Mouse (Mus musculus) myocyte (in vitro differentiated cells): ENCODE measurements around the gene Ccr1. TPM values are rescaled to one million over a fixed set of nuclear protein-coding genes. Genes with fewer than 3 reads are reported as not detected.

Experiments
- H3K27me3 ChIP-seq: one replicate; pipeline ENCODE4 v1.6.1; 2011; ENCODE audit not compliant: control insufficient read depth, insufficient read depth, insufficient read length
- H3K36me3 ChIP-seq: one replicate; pipeline ENCODE4 v1.6.1; 2011; ENCODE audit not compliant: control insufficient read depth, insufficient read depth
- H3K4me2 ChIP-seq: one replicate; pipeline ENCODE4 v1.6.1; 2011; ENCODE audit warnings: low read depth, control low read depth
- H3K4me3 ChIP-seq: one replicate; pipeline ENCODE4 v1.5.1; 2011; ENCODE audit warnings: mild to moderate bottlenecking, control low read depth, moderate library complexity
- H3K79me2 ChIP-seq: one replicate; pipeline ENCODE4 v1.6.1; 2011; ENCODE audit not compliant: control insufficient read depth, insufficient read depth
- H3ac ChIP-seq: one replicate; pipeline ENCODE4 v1.6.1; 2011; ENCODE audit not compliant: control insufficient read depth, insufficient read length
- CEBPB ChIP-seq: IDR thresholded peaks from 2 replicates; pipeline ENCODE4 v1.6.1; 2011; ENCODE audit warnings: mild to moderate bottlenecking, moderate library complexity; ENCODE audit not compliant: poor library complexity, insufficient read depth, severe bottlenecking
- E2F4 ChIP-seq: IDR thresholded peaks from one replicate; pipeline ENCODE4 v1.6.1; 2011; ENCODE audit warnings: mild to moderate bottlenecking, control low read depth, moderate library complexity; ENCODE audit not compliant: insufficient read depth
- MAX ChIP-seq: IDR thresholded peaks from one replicate; pipeline ENCODE4 v1.6.1; 2011; ENCODE audit warnings: low read depth, mild to moderate bottlenecking, control low read depth
- MYOD1 ChIP-seq, 3 experiments: IDR thresholded peaks; one replicate each; pipeline ENCODE4 v1.6.1; 2011; ENCODE audit warnings: control low read depth in 2 of 3, low read depth in 2 of 3, mild to moderate bottlenecking in 2 of 3, moderate library complexity in 1 of 3; ENCODE audit not compliant: insufficient read length in 2 of 3, control insufficient read depth in 1 of 3
- MYOG ChIP-seq, 3 experiments: IDR thresholded peaks; one replicate each; pipeline ENCODE4 v1.6.1; 2011; ENCODE audit warnings: control low read depth in 2 of 3, low read depth in 2 of 3, mild to moderate bottlenecking in 2 of 3; ENCODE audit not compliant: insufficient read length in 2 of 3, control insufficient read depth in 1 of 3, insufficient read depth in 1 of 3
- POLR2A ChIP-seq: IDR thresholded peaks from one replicate; pipeline ENCODE4 v1.6.1; 2011; ENCODE audit warnings: low read depth, mild to moderate bottlenecking, control low read depth, moderate library complexity; ENCODE audit not compliant: insufficient read length
- POLR2AphosphoS2 ChIP-seq: IDR thresholded peaks from one replicate; pipeline ENCODE4 v1.6.1; 2011; ENCODE audit warnings: low read depth, control low read depth; ENCODE audit not compliant: insufficient read length
- REST ChIP-seq: IDR thresholded peaks from one replicate; pipeline ENCODE4 v1.6.1; 2011; ENCODE audit warnings: mild to moderate bottlenecking, control low read depth, moderate library complexity; ENCODE audit not compliant: insufficient read depth, insufficient read length
- SRF ChIP-seq: IDR thresholded peaks from one replicate; pipeline ENCODE4 v1.6.1; 2011; ENCODE audit warnings: low read depth; ENCODE audit not compliant: control insufficient read depth, insufficient read length
- TCF12 ChIP-seq: IDR thresholded peaks from one replicate; pipeline ENCODE4 v1.6.1; 2011; ENCODE audit warnings: mild to moderate bottlenecking, control low read depth; ENCODE audit not compliant: poor library complexity, insufficient read depth, severe bottlenecking
- TCF3 ChIP-seq: IDR thresholded peaks from one replicate; pipeline ENCODE4 v1.6.1; 2011; ENCODE audit warnings: low read depth, control low read depth; ENCODE audit not compliant: insufficient read length
- USF1 ChIP-seq: IDR thresholded peaks from one replicate; pipeline ENCODE4 v1.6.1; 2011; ENCODE audit warnings: low read depth, mild to moderate bottlenecking, control low read depth, moderate library complexity
- polyA plus RNA-seq: library from polyadenylated mRNA; unstranded; fragments of >200 nt; fragmentation: generic; extraction: Trizol; gene quantifications from one replicate; pipeline ENCODE4 v1.2.1, GENCODE M21; 2012; ENCODE audit warnings: missing spikeins

Gene Ccr1
- not detected for polyA plus RNA-seq

GRCm38 (mm10) chr9:123968290-123968912 lies at the start of gene Ccr1:
TSS of gene Ccr1 (minus strand) at chr9:123968692.
- no peaks in the 10 kb centered on the region for H3K36me3 ChIP-seq
- TF ChIP-seq POLR2AphosphoS2 (no peak), E2F4 (no peak), REST (no peak), CEBPB (no peak), TCF3 (no peak), SRF (no peak), USF1 (no peak), MAX (no peak), POLR2A (no peak), TCF12 (no peak), MYOD1 (IDR thresholded peaks at IDR 0.05; ENCODE audit: control insufficient read depth in 1 of 3, insufficient read length in 2 of 3, low read depth in 2 of 3) (no peak), MYOG (IDR thresholded peaks at IDR 0.05; ENCODE audit: control insufficient read depth in 1 of 3, insufficient read depth in 1 of 3, insufficient read length in 2 of 3, low read depth in 2 of 3) (no peak)
- H3K27me3 ChIP-seq = no peaks in the 10 kb centered on the region
- no peak within 1 kb of the TSS for H3K4me2 ChIP-seq
- no peaks in the 10 kb centered on the region for H3K79me2 ChIP-seq
- no peak within 1 kb of the TSS for H3K4me3 ChIP-seq
- no peak within 1 kb of the TSS for H3ac ChIP-seq

- Histone ChIP-seq H3K79me2 (no peaks in the 10 kb centered on the region), H3K27me3 (no peaks in the 10 kb centered on the region), H3K36me3 (no peaks in the 10 kb centered on the region), H3K4me3 (no peak overlapping the region), H3ac (no peak overlapping the region), H3K4me2 (no peak overlapping the region)
- TF ChIP-seq REST = no peak
- TF ChIP-seq TCF12 = no peak
- TF ChIP-seq MYOD1 (IDR thresholded peaks at IDR 0.05; ENCODE audit: control insufficient read depth in 1 of 3, insufficient read length in 2 of 3, low read depth in 2 of 3) = no peak
- TF ChIP-seq USF1 = no peak
Observed at GRCm38 (mm10) chr9:124016048-124016447, 47.6 kb upstream of the Ccr1 start.

GRCm38 (mm10) chr9:124014985-124015652 lies 46.6 kb upstream of the Ccr1 start:
- H3ac ChIP-seq = no peak overlapping the region
- no peaks in the 10 kb centered on the region for H3K36me3 ChIP-seq
- H3K4me2 ChIP-seq = no peak overlapping the region
- H3K27me3 ChIP-seq = no peaks in the 10 kb centered on the region
- H3K79me2 ChIP-seq = no peaks in the 10 kb centered on the region
- no peak overlapping the region for H3K4me3 ChIP-seq
- TF ChIP-seq E2F4 = no peak
- no peak for TF ChIP-seq MYOG (IDR thresholded peaks at IDR 0.05; ENCODE audit: control insufficient read depth in 1 of 3, insufficient read depth in 1 of 3, insufficient read length in 2 of 3, low read depth in 2 of 3)
- no peak for TF ChIP-seq USF1
- no peak for TF ChIP-seq TCF3
- TF ChIP-seq REST = no peak
- no peak for TF ChIP-seq POLR2A
- TF ChIP-seq MAX = no peak
- TF ChIP-seq MYOD1 (IDR thresholded peaks at IDR 0.05; ENCODE audit: control insufficient read depth in 1 of 3, insufficient read length in 2 of 3, low read depth in 2 of 3) = no peak
- no peak for TF ChIP-seq TCF12
- no peak for TF ChIP-seq SRF
- no peak for TF ChIP-seq POLR2AphosphoS2
- no peak for TF ChIP-seq CEBPB

- Histone ChIP-seq H3K79me2 (no peaks in the 10 kb centered on the region), H3K36me3 (no peaks in the 10 kb centered on the region), H3ac (no peak overlapping the region), H3K4me3 (no peak overlapping the region), H3K27me3 (no peaks in the 10 kb centered on the region), H3K4me2 (no peak overlapping the region)
- TF ChIP-seq POLR2A (no peak), REST (no peak), SRF (no peak), TCF3 (no peak), E2F4 (no peak), CEBPB (no peak), USF1 (no peak), MYOG (IDR thresholded peaks at IDR 0.05; ENCODE audit: control insufficient read depth in 1 of 3, insufficient read depth in 1 of 3, insufficient read length in 2 of 3, low read depth in 2 of 3) (no peak), POLR2AphosphoS2 (no peak), MAX (no peak), TCF12 (no peak), MYOD1 (IDR thresholded peaks at IDR 0.05; ENCODE audit: control insufficient read depth in 1 of 3, insufficient read length in 2 of 3, low read depth in 2 of 3) (no peak)
Observed at GRCm38 (mm10) chr9:124013270-124013669, 44.8 kb upstream of the Ccr1 start.

- Histone ChIP-seq H3K79me2 (no peaks in the 10 kb centered on the region), H3K4me2 (no peak overlapping the region), H3K27me3 (no peaks in the 10 kb centered on the region), H3K36me3 (no peaks in the 10 kb centered on the region), H3ac (no peak overlapping the region), H3K4me3 (no peak overlapping the region)
- TF ChIP-seq SRF (no peak), REST (no peak), MYOG (IDR thresholded peaks at IDR 0.05; ENCODE audit: control insufficient read depth in 1 of 3, insufficient read depth in 1 of 3, insufficient read length in 2 of 3, low read depth in 2 of 3) (no peak), TCF12 (no peak), POLR2A (no peak), MYOD1 (IDR thresholded peaks at IDR 0.05; ENCODE audit: control insufficient read depth in 1 of 3, insufficient read length in 2 of 3, low read depth in 2 of 3) (no peak), CEBPB (no peak), TCF3 (no peak), POLR2AphosphoS2 (no peak), USF1 (no peak), MAX (no peak), E2F4 (no peak)
Observed at GRCm38 (mm10) chr9:124012691-124013090, 44.2 kb upstream of the Ccr1 start.
